Mouse (Mus musculus) embryo, embryonic 10 days (tissue): ENCODE results near the gene Sfmbt1.

Experiments used
- DNase-seq: peaks from one replicate; pipeline ENCODE4 v3.0.0-alpha.2; 2015; ENCODE audit warnings: low spot score

Sfmbt1 gene

DNA sequence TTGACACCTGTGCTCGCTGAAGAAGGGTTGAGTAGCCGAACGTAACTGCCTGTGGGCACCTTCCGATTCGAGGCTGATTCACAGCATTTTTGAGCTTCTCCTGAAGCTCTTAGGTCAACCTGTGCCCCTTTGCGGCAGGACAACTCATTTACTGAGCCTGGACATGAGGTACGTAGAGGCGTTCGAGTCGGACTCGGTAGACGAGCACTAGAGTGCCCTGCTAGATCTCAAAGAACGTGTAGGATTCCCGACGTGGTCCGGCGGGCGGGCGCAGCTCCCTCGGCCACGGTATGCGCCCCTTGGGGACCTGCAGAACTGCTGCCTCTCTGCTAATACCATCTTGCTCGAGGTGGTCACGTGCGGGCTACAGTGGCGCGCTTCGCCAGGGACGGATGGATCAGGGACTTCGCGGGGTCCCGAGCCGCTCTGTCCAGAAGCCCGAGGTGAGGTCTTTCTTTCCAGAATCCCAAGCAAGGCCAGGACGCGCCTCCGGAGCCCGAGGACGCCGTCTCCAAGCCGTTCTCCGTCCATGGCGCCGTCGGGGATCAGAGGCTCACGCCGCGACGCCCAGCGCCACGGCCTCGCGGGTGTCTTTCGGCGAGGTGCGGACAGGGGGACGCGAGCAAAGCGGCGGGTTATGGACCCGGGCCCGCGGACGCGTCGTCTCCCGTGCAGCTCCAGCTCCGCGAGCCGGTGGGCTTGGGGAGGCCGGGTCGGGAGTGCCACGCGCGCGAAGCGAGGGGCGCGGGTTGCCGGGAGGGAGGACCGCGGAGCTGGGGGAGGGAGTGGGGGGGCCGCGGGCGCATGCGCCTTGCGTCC is at the start of gene Sfmbt1:
Sfmbt1 (plus strand) TSS at position 51 of the 819 bp plus-strand sequence.
- DNase-seq = peak; percentile 67

DNA sequence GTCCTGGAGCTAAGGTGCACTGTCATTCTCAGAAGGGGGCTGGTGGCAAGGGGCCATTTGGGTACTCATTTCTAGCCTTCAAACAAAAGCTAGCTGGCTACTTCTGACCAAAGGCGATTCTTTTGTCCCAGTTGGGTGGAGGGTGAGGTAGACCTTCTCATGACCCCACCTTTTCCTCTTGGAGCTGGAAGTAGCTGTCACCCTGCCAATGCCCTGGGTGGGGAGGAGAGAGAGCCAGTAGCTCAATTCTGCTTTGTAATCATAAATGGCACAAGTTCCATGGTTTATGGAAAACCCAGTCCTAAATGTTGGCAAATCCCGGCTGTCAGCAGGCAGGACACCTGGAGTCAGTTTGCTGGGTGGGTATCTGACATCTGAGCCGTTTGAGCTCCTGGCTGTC is 48.6 kb upstream of the Sfmbt1 start:
- DNase-seq = no peak

DNA sequence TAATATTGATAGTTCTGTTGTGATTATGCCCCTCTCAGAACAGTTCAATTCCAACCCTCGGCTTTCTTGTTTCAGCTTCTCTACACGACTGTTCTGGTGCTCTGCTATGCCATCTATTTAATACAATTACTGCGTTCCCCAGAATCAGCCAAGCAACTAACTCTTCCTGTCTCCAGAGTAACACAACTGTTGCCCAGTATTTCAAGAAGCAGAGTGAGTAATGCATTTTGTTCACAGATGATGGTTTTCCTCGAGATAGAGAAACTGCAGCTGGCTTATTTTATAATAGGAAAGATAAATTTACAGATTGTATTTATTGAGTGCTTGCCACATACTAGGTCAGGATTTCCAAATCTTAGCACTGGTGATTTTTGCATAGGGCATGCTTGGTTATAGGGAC is 48.0 kb upstream of the Sfmbt1 start:
- no peak for DNase-seq

DNA sequence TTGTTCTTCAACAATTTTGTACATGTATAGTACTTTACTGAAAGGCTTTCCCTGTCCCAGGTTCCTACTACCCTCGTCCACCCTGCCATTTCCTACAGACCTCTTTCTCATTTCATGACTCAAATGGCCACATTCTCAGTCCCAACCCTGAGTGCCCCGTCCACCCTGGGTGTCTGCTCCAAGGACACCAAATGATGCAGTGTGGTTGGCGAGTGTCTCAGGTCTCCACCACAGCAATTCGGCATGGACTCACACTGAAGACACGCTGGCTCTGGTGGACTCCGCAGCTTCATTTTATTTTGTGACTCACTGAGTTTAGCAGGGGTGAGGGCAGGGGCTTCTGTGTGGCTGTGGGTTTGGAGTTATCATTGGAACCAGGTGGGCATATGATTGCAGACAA is 44.5 kb upstream of the Sfmbt1 start:
- no peak for DNase-seq

DNA sequence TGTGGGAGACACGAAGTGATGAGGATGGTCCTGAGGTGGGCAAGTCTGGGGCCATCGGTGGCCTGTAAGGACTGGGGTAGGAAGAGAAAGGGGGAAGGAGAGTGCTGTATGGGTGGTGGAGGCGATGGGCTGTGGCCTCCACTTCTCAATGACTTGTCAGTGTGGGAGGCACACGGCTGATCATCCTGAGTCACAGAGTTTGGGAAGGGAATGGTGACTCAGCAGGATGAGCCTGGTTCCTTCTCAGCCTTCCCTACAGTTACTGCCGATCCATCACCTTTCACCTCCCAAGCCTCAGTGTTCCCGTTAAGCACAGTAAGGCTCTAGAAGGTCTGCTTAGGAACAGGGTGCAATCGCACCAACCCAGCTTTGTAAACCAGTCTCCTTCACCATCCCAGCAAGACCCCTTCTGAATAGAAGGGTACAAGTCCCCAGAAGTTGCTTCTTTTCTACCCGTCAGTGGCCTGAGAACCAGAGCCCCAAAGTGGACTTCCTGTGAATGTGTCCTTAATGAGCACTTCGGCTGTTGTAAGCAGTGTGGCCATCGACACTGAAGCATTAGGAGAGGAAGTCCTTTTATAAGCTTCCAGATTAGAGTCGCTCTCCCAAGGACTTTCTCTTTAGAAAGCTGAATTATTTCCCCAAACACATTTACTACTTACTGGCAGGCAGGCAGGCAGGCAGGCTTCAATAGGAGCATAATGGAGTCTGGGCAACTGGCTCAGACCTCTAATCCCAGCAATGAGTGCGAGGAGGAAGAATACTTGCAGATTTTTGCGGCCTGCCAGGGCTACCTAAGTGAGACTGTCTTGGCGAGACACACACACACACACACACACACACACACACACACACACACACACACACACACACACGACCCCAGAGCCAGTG is 43.3 kb upstream of the Sfmbt1 start:
- DNase-seq = no peak

DNA sequence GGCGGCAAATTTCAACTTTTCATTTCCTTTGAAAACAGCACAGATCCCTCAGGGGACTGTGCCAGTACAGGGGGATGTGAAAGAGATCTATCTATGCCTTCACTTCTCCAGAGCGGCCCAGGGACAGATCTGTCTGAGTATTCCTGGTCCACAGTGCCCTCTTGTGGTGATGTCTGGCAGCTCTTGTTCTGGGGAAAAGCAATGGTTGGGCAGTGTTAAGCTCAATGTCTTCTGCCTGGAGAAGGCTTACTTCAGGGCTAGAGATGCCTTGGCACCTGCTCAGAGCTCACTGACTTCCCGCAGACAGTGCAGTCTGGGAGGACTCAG is 42.7 kb upstream of the Sfmbt1 start:
- peak; percentile 92 for DNase-seq

DNA sequence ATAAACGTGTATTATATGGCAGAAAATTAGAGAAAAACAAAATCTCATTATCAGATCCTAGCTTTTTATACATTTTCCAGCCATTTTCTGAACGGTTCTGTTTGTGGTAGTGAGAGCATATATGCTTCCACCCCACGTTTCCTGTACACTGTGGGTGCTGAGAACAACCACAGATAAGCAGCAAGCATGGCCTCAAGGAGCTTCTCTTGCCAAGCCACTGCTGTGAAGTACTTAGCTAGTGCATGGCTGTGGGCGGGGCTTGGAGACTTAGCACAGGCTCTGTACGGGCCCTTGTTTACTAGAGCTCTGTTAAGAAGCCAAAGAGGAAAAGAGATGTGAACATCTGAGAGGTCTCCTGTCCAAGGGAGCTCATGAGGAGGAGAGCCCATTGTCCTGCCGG is 39.7 kb upstream of the Sfmbt1 start:
- DNase-seq = no peak

DNA sequence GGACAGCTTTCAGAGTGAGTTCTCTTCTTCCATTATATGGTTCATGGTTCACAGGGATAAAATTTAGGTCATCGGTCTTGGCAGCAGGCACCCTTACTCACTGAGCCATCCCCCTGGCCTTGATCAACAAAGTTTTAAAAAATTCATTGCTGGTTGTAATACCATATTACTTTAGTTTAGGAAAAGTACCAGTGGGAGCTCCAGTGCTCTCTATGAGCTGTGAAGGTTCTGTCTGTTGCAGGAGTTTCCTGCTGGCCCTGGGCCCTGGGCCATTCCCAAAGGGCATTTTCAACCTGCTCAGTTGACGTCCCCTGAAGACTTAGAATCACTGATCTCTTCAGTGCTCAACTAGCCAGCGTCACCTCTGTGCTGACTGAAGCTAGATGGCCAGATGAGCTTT is 32.5 kb upstream of the Sfmbt1 start:
- no peak for DNase-seq

DNA sequence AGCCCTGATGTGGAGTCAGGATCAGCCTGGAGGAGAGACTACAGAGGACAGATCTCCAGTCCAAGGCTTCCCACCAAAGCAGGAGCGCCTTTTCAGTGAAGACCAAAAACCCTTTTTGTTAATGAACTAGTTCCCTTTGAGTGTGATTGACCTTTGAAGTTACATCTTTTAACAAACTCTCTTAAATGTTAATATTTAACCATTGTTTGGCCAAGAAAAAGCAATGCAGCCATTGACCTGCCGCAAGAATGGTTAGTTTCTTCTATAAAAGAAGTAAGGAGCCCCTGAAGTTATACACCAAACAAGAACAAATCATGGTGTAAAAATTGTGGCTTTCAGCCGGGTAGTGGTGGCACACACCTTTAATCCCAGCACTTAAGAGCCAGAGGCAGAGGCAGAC is 24.0 kb upstream of the Sfmbt1 start:
- DNase-seq = no peak

DNA sequence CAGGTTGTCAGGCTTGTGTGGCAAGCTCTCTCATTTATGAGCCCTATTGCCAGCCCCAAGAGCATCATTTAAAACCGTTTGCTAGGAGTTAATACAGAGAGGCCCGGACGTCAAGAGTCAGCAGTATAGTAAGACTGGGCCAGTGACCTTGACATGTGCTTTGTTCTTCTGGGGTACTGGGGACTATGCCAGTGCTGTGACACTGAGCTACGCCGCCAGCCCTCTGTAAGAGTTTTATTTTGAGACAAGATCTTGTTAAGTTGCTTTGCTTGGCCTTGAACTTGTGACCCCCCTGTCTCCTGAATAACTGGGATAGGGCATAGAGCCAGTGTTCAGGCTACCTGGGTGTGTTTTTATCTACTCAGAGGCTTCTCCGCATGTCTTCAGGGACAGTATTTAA is 22.2 kb upstream of the Sfmbt1 start:
- DNase-seq = no peak

DNA sequence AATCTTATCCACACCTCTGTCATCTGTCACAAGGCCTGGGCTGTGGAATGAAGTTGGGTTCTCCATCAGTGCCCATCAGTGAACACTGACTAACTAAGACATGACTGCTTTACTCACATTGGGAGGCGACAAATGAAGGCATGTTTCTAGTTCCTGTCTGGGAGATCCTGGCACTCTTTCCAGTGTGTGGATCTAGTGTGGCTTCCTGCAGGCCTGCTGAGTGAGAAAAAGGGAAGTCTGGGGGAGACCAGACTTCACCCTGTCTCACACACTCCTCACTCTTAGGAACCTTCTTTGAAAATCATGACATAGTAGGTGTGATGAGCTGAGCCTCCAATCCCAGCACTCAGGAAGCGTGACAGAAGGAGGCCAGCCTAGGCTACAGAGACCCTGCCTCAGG is 19.9 kb upstream of the Sfmbt1 start:
- DNase-seq = no peak

DNA sequence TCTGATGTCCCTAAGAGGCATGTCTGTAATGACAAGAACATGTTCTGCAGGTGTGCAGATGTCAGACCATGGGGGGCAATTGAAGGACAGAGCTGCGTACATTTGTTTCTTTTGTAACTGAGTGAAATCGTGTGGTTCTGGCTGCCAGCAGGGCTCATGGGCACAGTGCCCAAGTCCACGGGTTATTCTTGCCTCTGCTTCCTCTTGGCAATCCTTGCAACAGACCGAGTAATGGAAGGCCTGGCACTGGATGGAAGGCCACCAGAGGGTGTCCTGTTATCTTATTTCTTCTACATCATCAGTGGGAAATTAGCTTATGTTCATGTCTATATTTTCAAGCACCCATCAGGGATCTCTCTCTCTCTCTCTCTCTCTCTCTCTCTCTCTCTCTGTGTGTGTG is 19.0 kb upstream of the Sfmbt1 start:
- no peak for DNase-seq

DNA sequence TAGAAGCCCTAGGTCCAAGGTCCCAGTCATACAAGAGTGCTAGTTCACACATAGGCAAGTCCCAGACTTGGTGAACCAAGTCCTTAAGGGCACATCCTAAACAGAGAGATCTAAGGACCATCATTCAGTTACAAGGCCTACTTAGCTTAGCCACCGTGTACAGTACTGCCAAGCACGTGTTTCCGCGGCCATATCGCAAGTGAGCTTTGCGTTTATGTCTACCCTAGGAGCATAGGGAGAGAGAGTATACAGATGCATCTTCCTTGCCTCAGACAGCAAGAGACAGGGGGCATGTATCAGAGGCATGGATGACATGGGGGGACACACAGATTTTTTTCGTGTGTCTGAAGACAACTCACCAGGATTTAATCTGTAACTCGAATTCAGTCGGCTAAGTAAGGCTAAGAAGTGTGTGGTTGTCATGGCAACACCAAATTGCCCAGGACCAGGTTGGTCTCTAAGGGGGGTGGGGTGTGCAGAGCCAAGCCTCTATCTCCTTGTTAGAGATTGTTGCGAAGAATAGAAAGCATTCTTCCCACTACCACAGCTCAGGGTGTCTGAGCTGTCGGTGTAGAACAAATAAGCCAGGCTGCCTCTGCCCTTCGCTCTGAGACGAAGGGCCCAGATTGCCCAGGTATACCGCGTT is 17.1 kb upstream of the Sfmbt1 start:
- no peak for DNase-seq

DNA sequence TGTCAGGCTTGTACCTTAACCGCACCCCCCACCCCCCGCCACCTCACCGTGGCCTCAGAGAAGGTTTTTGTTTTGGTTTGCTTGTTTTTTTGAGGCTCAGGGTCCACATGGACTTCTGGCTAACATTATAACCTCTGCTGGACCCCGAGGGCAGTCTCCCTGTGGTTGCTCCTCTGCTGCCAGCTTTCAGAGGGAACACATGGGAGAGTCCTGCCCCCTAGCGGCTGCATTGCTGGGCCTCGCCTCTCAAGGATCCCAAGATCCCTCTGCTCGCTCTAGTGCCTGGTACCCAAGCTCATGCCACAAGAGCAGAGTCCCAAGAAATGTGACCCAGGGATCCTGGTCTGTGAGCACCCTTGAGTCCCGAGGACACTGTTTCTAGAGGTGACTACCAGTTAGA is 15.0 kb upstream of the Sfmbt1 start:
- DNase-seq = peak; percentile 86

DNA sequence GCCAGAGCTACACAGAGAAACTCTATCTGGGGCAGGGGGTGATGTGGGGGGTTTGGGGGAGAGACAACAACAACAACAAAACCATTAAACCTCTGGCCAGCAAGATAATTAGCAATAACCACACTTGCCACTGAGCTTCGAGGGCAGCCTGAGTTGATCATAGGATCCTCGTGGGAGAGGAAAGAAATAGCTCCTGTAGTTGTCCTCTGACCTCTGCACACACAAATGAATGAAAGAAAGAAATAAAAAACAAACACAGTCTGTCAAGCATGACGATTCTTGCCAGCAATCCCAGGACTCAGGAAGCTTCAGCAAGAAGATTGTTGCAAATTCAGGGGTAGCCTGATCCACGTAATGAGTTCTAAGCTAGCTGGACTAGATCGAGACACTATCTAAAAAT is 12.1 kb upstream of the Sfmbt1 start:
- DNase-seq = no peak

DNA sequence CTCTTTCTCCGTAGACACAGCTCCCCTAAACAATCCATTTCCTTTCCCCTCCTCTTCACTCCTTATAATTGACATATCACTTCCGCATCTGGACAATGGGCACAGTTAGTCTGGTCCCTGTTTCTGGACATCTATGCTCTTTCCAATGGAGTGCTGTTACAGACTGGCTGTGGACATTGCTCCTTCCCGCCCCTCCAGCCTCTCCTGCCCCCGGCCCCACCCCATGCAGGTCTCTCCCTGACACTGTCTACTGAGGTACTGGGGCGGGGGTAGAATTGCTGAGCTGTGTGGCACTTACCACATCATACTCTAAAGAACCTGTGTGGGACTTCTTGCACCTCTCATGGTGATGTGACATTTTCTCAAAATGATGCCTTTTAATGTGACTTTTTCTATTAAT is 11.6 kb upstream of the Sfmbt1 start:
- DNase-seq = no peak

DNA sequence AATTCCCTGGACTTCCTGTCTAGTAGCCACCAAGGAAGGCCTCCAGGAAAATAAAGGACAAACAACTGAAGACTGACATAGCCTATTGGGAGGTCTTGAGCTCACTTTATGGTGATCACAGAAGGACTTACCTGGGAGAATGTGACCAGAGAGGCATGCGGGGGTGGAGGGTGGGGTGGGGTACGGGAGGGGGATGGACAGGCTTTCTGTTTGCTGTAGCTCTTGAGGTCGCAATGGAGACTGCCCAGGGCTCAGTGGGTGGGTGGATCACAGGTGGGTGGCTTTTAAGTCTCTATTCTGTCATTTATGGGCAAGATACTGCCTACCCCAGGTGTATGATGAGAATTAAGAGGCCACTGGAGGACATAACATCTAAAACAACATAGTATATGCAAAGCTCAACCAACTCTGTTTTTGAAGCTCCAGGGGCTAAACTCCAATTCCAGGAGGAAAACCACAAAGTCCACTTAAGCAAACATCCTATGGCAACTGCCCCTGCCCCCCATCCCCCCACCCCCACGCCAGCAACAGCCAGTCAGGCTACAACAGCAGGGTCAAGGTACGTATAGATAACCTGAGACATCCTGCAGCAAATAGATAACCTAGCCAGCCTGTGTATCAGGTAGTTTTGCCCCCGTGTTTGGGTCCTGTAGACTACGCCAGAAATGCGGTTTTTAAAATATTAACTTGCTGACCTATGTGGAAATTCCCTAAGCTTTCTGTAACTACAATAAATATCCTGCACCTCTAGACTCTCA is 10.4 kb upstream of the Sfmbt1 start:
- no peak for DNase-seq

DNA sequence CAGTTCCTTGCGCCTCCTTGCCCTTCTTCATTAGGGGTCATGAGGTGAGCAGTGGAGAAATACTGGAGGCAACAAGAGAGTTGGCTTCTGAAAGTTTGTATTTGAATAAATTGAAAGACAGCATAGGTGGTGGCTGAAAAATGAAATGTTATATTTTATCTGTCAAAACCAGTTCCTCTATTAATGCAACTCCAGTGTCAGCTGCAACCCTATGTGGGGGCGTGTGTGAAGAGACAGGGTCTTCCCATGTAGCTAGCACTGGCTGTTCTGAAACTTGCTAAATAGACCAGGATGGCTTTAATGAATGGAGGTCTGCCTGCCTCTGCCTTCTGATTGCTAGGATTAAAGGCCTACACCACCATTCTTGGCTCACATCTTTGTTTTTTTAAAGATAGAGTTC is 2.8 kb upstream of the Sfmbt1 start:
- no peak for DNase-seq

DNA sequence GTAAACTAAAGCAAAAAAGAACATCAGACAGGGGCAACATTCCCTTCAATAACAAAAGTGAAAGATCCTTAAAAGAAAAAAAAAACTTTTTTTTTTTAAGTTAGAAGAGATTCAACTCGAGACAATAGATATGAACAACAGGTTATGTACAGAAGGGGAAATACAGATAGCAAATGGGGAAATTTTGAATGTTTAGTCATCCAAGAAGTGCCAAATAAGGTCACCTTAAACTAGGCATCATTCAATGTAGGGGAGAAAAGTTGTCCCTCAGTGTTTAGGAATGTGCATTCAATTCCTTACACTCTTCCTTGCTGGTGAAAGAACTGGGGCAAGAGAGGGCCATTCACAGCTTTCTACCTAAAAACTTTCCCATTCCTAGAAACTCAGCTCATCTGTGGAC is 880 bp upstream of the Sfmbt1 start:
- no peak for DNase-seq

DNA sequence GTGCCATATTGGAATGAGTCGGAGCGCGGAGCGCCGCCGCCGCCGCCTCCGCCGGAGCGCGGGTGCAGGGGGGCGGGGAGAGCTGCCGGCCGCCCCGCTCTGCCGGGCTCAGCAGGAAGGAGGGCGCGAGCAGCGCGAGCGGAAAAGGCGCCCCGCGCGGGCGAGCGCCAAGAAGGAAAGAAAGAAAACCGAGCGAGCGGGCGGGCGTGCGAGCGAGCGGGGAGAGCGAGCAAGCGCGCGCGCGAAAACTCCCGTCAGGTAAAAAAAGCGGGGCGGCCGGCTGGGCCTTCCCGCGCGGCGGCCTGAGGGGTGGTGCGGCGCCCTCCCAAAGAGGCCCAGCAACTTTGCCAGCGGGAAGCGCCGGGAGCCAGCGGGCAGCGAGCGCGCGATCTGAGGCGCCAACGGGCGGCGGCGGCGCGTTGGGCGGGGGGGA is 985 bp downstream of the Sfmbt1 start:
- DNase-seq = peak; percentile 64

DNA sequence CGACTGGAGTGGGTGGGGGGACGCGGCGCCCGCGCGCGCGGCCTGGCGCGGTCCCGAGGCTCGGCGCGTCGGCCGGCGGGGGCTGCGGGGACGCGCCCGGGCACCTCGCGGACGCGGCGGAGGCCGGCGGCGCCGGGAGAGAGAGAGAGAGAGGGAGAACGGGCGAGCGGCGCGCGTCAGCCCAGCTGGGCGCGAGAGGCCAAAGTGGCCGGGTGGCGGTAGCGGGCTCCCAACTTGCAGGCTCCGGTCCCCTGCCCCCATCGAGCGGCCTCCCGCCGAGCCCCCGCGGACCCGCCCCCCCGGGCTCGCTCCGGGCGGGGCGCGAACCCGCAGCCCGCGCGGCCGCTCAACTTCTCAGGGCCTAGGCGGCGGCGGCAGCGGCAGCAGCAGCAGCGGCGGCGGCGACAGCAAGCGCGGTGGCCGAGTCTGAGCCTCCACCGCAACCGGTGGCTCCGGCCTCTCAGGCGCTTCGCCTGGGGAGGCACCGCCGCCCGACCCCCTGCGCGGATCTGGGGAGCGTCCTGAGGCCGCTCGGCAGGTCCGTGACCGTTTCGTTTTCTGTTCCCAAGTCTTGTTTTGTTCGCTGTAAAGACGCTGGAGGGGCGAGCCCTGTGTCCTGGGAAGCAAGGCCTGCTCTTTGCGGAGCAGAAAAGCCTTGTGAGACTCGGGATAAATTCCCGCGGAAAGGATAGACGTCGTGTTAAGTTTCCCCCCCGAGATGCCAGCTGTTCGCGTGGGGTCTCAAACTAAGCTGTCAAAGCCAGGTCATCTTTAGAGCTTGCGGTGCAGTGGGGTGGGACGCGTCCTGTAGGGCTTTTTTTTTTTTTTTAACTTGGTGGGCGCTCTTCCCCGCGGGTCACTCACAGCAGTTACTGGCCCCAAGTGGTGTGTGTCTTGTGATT is 1.7 kb downstream of the Sfmbt1 start:
- peak; percentile 64 for DNase-seq
